Mouse (Mus musculus) ES-Bruce4 (cell line): ENCODE data around the gene Apbb2. TPM values are rescaled to one million over a fixed set of nuclear protein-coding genes. Genes with fewer than 3 reads are reported as not detected.

Experiments
- H3K27ac ChIP-seq: 2 replicates; pipeline ENCODE4 v1.5.1; 2012; ENCODE audit warnings: low read length, inconsistent platforms; ENCODE audit not compliant: insufficient read depth
- H3K27me3 ChIP-seq: 2 replicates; pipeline ENCODE4 v1.6.1; 2012; ENCODE audit warnings: mild to moderate bottlenecking, low read length, inconsistent platforms; ENCODE audit not compliant: control insufficient read depth, poor library complexity, insufficient read depth, severe bottlenecking
- H3K36me3 ChIP-seq: 2 replicates; pipeline ENCODE4 v1.6.1; 2012; ENCODE audit warnings: inconsistent platforms, mild to moderate bottlenecking, low read length, moderate library complexity; ENCODE audit not compliant: control insufficient read depth, poor library complexity, insufficient read depth, severe bottlenecking
- H3K4me1 ChIP-seq: one replicate; pipeline ENCODE4 v1.8.1; 2011; ENCODE audit warnings: low read length; ENCODE audit not compliant: control insufficient read depth, insufficient read depth
- H3K4me3 ChIP-seq: 2 replicates; pipeline ENCODE4 v1.5.1; 2011; ENCODE audit warnings: low read depth, mild to moderate bottlenecking, low read length
- H3K9ac ChIP-seq: 2 replicates; pipeline ENCODE4 v1.6.1; 2012; ENCODE audit warnings: low read depth, mild to moderate bottlenecking, inconsistent platforms; ENCODE audit not compliant: poor library complexity, severe bottlenecking
- H3K9me3 ChIP-seq: replicated peaks from 2 replicates; pipeline ENCODE4 v1.6.1; 2012; ENCODE audit warnings: mild to moderate bottlenecking, low read length, inconsistent platforms; ENCODE audit not compliant: control insufficient read depth, poor library complexity, insufficient read depth, severe bottlenecking
- CTCF ChIP-seq: IDR thresholded peaks from one replicate; pipeline ENCODE4 v1.8.1; 2011; ENCODE audit warnings: low read depth, low read length
- EP300 ChIP-seq: IDR thresholded peaks from 2 replicates; pipeline ENCODE4 v1.6.1; 2011; ENCODE audit warnings: low read depth, low read length; ENCODE audit not compliant: insufficient read depth
- POLR2A ChIP-seq: IDR thresholded peaks from one replicate; pipeline ENCODE4 v1.8.1; 2011; ENCODE audit warnings: low read length; ENCODE audit not compliant: insufficient read depth
- polyA plus RNA-seq: library from polyadenylated mRNA; stranded (reverse); fragments of >200 nt; gene quantifications from 2 replicates; pipeline ENCODE4 v1.2.4, GENCODE M21; 2011; ENCODE audit warnings: low read depth; ENCODE audit not compliant: missing spikeins, insufficient read depth, insufficient read length

The Apbb2 gene
- polyA plus RNA-seq, 1 experiment, result 39.0 TPM

GRCm38 (mm10) chr5:66382111-66382510, 236.5 kb downstream of the Apbb2 start:
- H3K9me3 ChIP-seq, result no peaks in the 10 kb centered on the region
- H3K9ac ChIP-seq, result no peak overlapping the region
- H3K4me3 ChIP-seq, result no peak overlapping the region
- no peaks in the 10 kb centered on the region for H3K4me1 ChIP-seq
- H3K27ac ChIP-seq, result no peak overlapping the region
- TF ChIP-seq CTCF (no peak), POLR2A (no peak), EP300 (no peak)
- no peaks in the 10 kb centered on the region for H3K27me3 ChIP-seq
- H3K36me3 ChIP-seq, result no peaks in the 10 kb centered on the region

GRCm38 (mm10) chr5:66378968-66379367, 239.6 kb downstream of the Apbb2 start:
- H3K9ac ChIP-seq, result no peak overlapping the region
- H3K36me3 ChIP-seq, result no peaks in the 10 kb centered on the region
- no peaks in the 10 kb centered on the region for H3K4me1 ChIP-seq
- no peaks in the 10 kb centered on the region for H3K27me3 ChIP-seq
- no peak overlapping the region for H3K27ac ChIP-seq
- H3K4me3 ChIP-seq, result no peak overlapping the region
- TF ChIP-seq POLR2A (no peak), CTCF (no peak), EP300 (no peak)
- no peaks in the 10 kb centered on the region for H3K9me3 ChIP-seq

DNA sequence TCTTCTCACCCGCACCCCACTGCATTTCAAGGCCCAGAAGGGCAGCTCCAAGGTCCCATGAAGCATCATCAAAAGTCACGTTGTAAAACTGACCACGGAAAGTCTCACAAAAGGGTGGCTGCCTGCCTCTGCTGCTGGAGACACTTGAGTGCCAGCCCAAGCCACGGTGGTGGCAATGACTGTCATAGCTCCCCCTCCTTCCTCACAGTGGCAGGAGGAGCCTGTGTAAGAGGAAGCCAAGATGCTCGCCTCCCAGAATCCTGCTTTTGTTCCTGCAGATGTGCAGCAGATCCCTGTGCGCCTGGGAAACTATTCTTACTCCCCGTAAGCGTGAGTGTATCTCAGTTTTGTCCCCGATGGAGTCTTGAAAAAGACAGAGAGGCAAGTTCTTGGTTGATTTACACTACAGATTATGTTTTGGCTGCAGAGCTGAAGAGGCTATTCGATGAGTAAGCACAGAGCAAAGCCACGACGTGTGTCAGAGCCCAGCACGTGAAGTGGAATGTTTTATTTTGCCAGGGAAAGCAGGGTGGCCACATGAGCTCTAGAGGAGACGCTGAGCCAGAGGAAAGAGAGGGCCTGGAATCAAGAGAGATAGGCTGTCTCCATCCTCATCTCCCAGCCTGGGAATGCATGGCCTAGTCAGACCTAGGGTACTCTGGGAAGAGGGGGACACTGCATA, 241.9 kb downstream of the Apbb2 start:
- Histone ChIP-seq H3K9me3 (no peaks in the 10 kb centered on the region), H3K36me3 (no peaks in the 10 kb centered on the region), H3K9ac (no peak overlapping the region), H3K27ac (no peak overlapping the region), H3K27me3 (no peaks in the 10 kb centered on the region), H3K4me3 (no peak overlapping the region), H3K4me1 (no peaks in the 10 kb centered on the region)
- TF ChIP-seq CTCF (no peak), POLR2A (no peak), EP300 (no peak)

DNA sequence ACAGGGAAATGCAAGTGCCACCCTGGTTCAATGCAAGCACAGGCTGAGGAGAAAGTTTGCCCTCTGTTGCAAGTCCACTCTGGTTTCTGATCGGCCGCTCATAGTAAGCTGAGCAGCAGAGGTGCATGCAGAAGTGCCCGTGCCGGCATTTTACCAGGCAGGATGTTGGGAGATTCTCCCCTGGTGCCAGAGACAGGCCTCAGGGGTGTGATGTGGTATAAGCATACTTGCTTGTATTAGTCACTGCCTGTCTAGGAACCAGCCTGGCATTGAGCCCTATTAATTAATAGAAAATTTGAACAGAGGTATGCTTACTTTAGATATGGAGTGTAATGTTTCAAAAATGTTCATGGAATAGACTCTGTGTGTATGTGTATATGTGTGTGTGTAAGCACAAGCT, 244.2 kb downstream of the Apbb2 start:
- H3K4me1 ChIP-seq, result no peaks in the 10 kb centered on the region
- no peak overlapping the region for H3K27ac ChIP-seq

GRCm38 (mm10) chr5:66373515-66374164, 244.9 kb downstream of the Apbb2 start:
- no peaks in the 10 kb centered on the region for H3K9me3 ChIP-seq
- no peaks in the 10 kb centered on the region for H3K27me3 ChIP-seq
- H3K36me3 ChIP-seq, result no peaks in the 10 kb centered on the region
- H3K27ac ChIP-seq, result no peak overlapping the region
- no peaks in the 10 kb centered on the region for H3K4me1 ChIP-seq
- TF ChIP-seq POLR2A (no peak), EP300 (no peak), CTCF (no peak)
- H3K4me3 ChIP-seq, result no peak overlapping the region
- no peak overlapping the region for H3K9ac ChIP-seq

More for the DNA sequence above, 244.2 kb downstream of the Apbb2 start:
- H3K4me3 ChIP-seq, result no peak overlapping the region
- no peaks in the 10 kb centered on the region for H3K9me3 ChIP-seq
- no peaks in the 10 kb centered on the region for H3K27me3 ChIP-seq
- no peak for TF ChIP-seq CTCF
- TF ChIP-seq POLR2A, result no peak
- no peak for TF ChIP-seq EP300
- H3K9ac ChIP-seq, result no peak overlapping the region
- no peaks in the 10 kb centered on the region for H3K36me3 ChIP-seq

DNA sequence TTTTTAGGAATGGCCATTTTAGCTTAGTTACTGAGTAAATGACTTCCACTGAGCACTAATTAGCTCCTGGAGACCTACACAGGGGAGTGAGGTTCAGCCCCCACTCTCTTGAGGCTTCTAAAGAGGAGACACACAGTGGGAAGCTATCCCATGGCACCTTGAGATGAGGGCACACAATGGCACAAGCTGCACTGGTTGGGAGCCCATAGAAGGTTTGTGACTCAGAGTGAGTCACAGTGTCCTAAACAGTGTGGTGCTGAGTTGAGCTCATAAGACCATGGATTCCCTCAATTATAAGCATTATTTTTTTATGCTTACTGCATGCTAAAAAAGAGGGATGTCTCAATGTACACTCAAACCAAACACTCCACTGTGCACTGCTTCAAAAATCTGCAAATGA, 247.5 kb downstream of the Apbb2 start:
- no peak overlapping the region for H3K4me3 ChIP-seq
- H3K27ac ChIP-seq, result no peak overlapping the region
- H3K36me3 ChIP-seq, result no peaks in the 10 kb centered on the region
- TF ChIP-seq POLR2A (no peak), EP300 (no peak), CTCF (no peak)
- H3K9me3 ChIP-seq, result no peaks in the 10 kb centered on the region
- H3K27me3 ChIP-seq, result no peaks in the 10 kb centered on the region
- H3K4me1 ChIP-seq, result no peaks in the 10 kb centered on the region
- H3K9ac ChIP-seq, result no peak overlapping the region
